Mouse (Mus musculus) retina, adult 2 months (tissue): ENCODE measurements around the gene Cyp2c67.
"Not testable (repeated sequence)": the region's sequence is repeated elsewhere in the genome, so short reads cannot be mapped to it uniquely, and the experiment has no call there.

Experiments used
- DNase-seq: peaks from one replicate; pipeline ENCODE4 v3.0.0-alpha.2; 2012; ENCODE audit warnings: low read depth, low spot score

The Cyp2c67 gene

GRCm38 (mm10) chr19:39648938-39649337 lies at the start of gene Cyp2c67:
TSS of gene Cyp2c67 (minus strand) at chr19:39649051.
- DNase-seq, result no peak

- not testable (repeated sequence) for DNase-seq
Observed at GRCm38 (mm10) chr19:39665650-39666049, 16.8 kb upstream of the Cyp2c67 start.

GRCm38 (mm10) chr19:39652381-39652780 lies 3.5 kb upstream of the Cyp2c67 start:
- no peak for DNase-seq

- DNase-seq, result no peak
Observed at GRCm38 (mm10) chr19:39647519-39647918, 1.3 kb downstream of the Cyp2c67 start.

DNA sequence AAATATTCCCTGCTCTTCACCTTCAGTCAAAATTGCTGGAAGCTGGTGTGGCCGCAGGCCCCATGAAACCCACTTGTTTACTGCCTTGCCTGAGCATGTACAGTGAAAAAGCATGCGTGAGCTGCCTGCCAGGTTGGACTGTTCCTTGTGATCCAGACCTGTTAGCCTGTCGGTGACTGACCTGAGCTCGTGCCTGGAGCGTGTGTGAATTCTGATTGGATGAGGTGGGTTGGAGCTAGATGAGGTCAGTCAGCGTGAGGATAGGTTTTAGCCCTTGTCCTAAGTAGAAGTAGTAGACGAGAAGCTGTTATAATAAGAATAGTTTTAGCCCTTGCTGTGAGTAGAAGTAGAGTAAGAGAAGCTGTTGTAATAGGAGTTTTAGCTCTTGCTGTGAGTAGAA lies 4.3 kb downstream of the Cyp2c67 start:
- DNase-seq, result not testable (repeated sequence)
